Mouse (Mus musculus) lung, adult 2 months (tissue): ENCODE measurements at regions not wholly inside any gene's neighbourhood (a gene's known extent, or its start where the extent isn't known, plus 50 kb on each side); places are given as distances from the start of the nearest gene placed in this dataset.

Experiments
- CTCF ChIP-seq: fragments of 200-500 bp; IDR thresholded peaks from 2 replicates; pipeline ENCODE4 v1.5.1; 2011; ENCODE audit warnings: mild to moderate bottlenecking, low read length, control low read depth; ENCODE audit not compliant: insufficient read depth
- POLR2A ChIP-seq: fragments of 200-500 bp; IDR thresholded peaks from 2 replicates; pipeline ENCODE4 v1.6.1; 2011; ENCODE audit warnings: low read depth, mild to moderate bottlenecking, control low read depth, low read length, borderline replicate concordance; ENCODE audit errors: extremely low read depth

DNA sequence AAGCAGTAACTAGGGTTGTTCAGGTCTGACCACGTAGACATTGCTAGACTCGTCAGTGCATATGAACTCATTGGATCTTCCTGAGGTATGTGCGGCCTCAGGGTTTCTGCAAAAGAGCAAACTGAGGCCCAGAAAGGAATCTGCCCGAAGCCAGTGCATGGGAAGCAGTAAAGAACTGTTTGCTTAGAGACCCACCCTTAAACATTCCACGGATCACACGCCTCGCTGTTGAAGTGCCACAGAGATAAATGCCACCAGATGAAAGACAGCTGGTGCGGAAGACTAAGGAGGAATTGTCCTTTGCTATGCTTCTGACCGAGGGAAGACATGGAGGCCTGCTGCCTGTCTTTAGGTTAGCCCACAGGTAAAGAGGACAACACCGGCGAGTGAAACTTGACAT, 382.0 kb upstream of the Arglu1 start:
- TF ChIP-seq CTCF (no peak), POLR2A (no peak)
